Mouse (Mus musculus) MEL (cell line): ENCODE results near the gene Calhm4.

Experiments used
- CTCF ChIP-seq, 3 experiments: IDR thresholded peaks in 2 of 3; conservative IDR thresholded peaks in 1 of 3; 2 replicates each; pipeline ENCODE4 v1.5.1; 2011 to 2012; ENCODE audit warnings: low read length in 3 of 3, low read depth in 2 of 3, mild to moderate bottlenecking in 2 of 3, improper control_type of control experiment in 1 of 3, inconsistent platforms in 1 of 3, mixed read lengths in 1 of 3, moderate library complexity in 1 of 3; ENCODE audit not compliant: control insufficient read depth in 1 of 3, insufficient read depth in 1 of 3, poor library complexity in 1 of 3, severe bottlenecking in 1 of 3
- GATA1 ChIP-seq: IDR thresholded peaks from 2 replicates; pipeline ENCODE4 v1.6.1; 2011; ENCODE audit warnings: low read depth, low read length, improper control_type of control experiment
- KAT2A ChIP-seq: conservative IDR thresholded peaks from 2 replicates; pipeline ENCODE4 v1.6.1; 2012; ENCODE audit warnings: low read depth, low read length, improper control_type of control experiment, inconsistent platforms
- MAX ChIP-seq: IDR thresholded peaks from 2 replicates; pipeline ENCODE4 v1.6.1; 2011; ENCODE audit warnings: low read length, improper control_type of control experiment
- MAZ ChIP-seq: IDR thresholded peaks from 2 replicates; pipeline ENCODE4 v1.6.1; 2012; ENCODE audit warnings: low read depth, mild to moderate bottlenecking, inconsistent platforms, low read length, improper control_type of control experiment
- POLR2A ChIP-seq, 2 experiments: IDR thresholded peaks; 2 replicates each; pipeline ENCODE4 v1.6.1; 2011 to 2012; ENCODE audit warnings: low read length in 2 of 2, mild to moderate bottlenecking in 2 of 2, control low read depth in 1 of 2, improper control_type of control experiment in 1 of 2, low read depth in 1 of 2, moderate library complexity in 1 of 2; ENCODE audit not compliant: control insufficient read depth in 1 of 2, insufficient read depth in 1 of 2, poor library complexity in 1 of 2
- RCOR1 ChIP-seq: IDR thresholded peaks from 2 replicates; pipeline ENCODE4 v1.6.1; 2012; ENCODE audit warnings: low read depth, mild to moderate bottlenecking, inconsistent platforms, low read length, improper control_type of control experiment
- TAL1 ChIP-seq: IDR thresholded peaks from 2 replicates; pipeline ENCODE4 v1.6.1; 2012; ENCODE audit warnings: mild to moderate bottlenecking, inconsistent platforms, low read length, moderate library complexity, mixed read lengths
- USF1 ChIP-seq: IDR thresholded peaks from 2 replicates; pipeline ENCODE4 v1.6.1; 2014; ENCODE audit warnings: low read depth, mild to moderate bottlenecking, inconsistent platforms, low read length, improper control_type of control experiment, moderate library complexity
- ZMIZ1 ChIP-seq: IDR thresholded peaks from 2 replicates; pipeline ENCODE4 v1.6.1; 2012; ENCODE audit warnings: low read depth, mild to moderate bottlenecking, inconsistent platforms, low read length, improper control_type of control experiment, moderate library complexity
- ZNF384 ChIP-seq: IDR thresholded peaks from 2 replicates; pipeline ENCODE4 v1.6.1; 2012; ENCODE audit warnings: low read depth, mild to moderate bottlenecking, inconsistent platforms, low read length, improper control_type of control experiment

DNA sequence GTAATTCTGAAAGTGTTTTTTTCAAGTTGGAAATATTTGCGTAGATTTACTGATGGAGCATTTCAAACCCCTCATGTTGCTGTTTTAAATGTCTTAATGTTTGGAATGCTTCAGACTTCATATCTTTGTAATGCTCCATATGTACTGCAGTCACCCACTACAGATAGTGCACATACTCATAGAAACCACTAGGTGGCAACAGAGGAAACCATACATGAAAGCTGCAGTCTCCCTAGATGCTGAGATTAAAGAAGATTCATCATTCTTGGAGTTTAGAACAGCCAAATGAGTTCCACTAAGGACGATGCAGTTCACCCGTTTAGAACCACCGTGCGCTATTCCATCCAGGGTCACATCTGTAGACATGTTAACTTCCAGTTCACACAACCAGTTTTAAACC is 7.5 kb downstream of the Calhm4 start:
- TF ChIP-seq MAZ (no peak), ZNF384 (peak; percentile 14; the same call in 1 of the 2 replicates), POLR2A (IDR thresholded peaks at IDR 0.05; ENCODE audit: control insufficient read depth in 1 of 2, insufficient read depth in 1 of 2, low read depth in 1 of 2, low read length in 2 of 2, poor library complexity in 1 of 2) (no peak), USF1 (no peak), KAT2A (no peak), GATA1 (0 out of 2 replicates have a peak, but pooled peaks have one; percentile 16), CTCF (IDR thresholded peaks at IDR 0.05 in 2 of 3, conservative IDR thresholded peaks at IDR 0.05 in 1 of 3; ENCODE audit: control insufficient read depth in 1 of 3, insufficient read depth in 1 of 3, low read depth in 2 of 3, low read length in 3 of 3, poor library complexity in 1 of 3, severe bottlenecking in 1 of 3) (peak; percentile 22 to 88 (median 78); a peak in 5 of 6 replicates), MAX (no peak), TAL1 (no peak), ZMIZ1 (no peak), RCOR1 (no peak)
